Mouse (Mus musculus): ENCODE results near the gene Adra1b.

The Adra1b gene

GRCm38 (mm10) chr11:43901051-43901654 lies at the start of gene Adra1b:
Adra1b (minus strand) TSS chr11:43901210.
- no peak for DNase-seq

- DNase-seq = no peak
These were observed 49.3 kb upstream of the Adra1b start for GRCm38 (mm10) chr11:43950274-43950673.

- no peak for DNase-seq
These were observed 42.8 kb upstream of the Adra1b start for GRCm38 (mm10) chr11:43943781-43944180.

- no peak for DNase-seq
These were observed 42.2 kb upstream of the Adra1b start for GRCm38 (mm10) chr11:43943167-43943566.

GRCm38 (mm10) chr11:43940501-43941202 lies 39.6 kb upstream of the Adra1b start:
- no peak for DNase-seq

- DNase-seq = no peak
These were observed 35.0 kb upstream of the Adra1b start for GRCm38 (mm10) chr11:43936023-43936422.

GRCm38 (mm10) chr11:43933480-43933879 lies 32.5 kb upstream of the Adra1b start:
- peak; percentile 30 for DNase-seq

GRCm38 (mm10) chr11:43933000-43933399 lies 32.0 kb upstream of the Adra1b start:
- DNase-seq = no peak

- no peak for DNase-seq
These were observed 29.2 kb upstream of the Adra1b start for GRCm38 (mm10) chr11:43930191-43930590.

- DNase-seq = no peak
These were observed 28.7 kb upstream of the Adra1b start for GRCm38 (mm10) chr11:43929706-43930105.

- DNase-seq = no peak
These were observed 28.2 kb upstream of the Adra1b start for GRCm38 (mm10) chr11:43929178-43929577.

- no peak for DNase-seq
These were observed 26.3 kb upstream of the Adra1b start for GRCm38 (mm10) chr11:43927133-43927815.

- no peak for DNase-seq
These were observed 25.2 kb upstream of the Adra1b start for GRCm38 (mm10) chr11:43926163-43926562.

GRCm38 (mm10) chr11:43925584-43925983 lies 24.6 kb upstream of the Adra1b start:
- no peak for DNase-seq

- DNase-seq = no peak
These were observed 20.7 kb upstream of the Adra1b start for GRCm38 (mm10) chr11:43921701-43922100.

GRCm38 (mm10) chr11:43919492-43920055 lies 18.6 kb upstream of the Adra1b start:
- no peak for DNase-seq

- no peak for DNase-seq
These were observed 13.8 kb upstream of the Adra1b start for GRCm38 (mm10) chr11:43914552-43915447.

GRCm38 (mm10) chr11:43912136-43912888 lies 11.3 kb upstream of the Adra1b start:
- no peak for DNase-seq

GRCm38 (mm10) chr11:43911646-43912045 lies 10.6 kb upstream of the Adra1b start:
- DNase-seq = no peak

GRCm38 (mm10) chr11:43903351-43903750 lies 2.3 kb upstream of the Adra1b start:
- DNase-seq = no peak

- no peak for DNase-seq
These were observed 1.3 kb downstream of the Adra1b start for GRCm38 (mm10) chr11:43899696-43900095.

- DNase-seq = no peak
These were observed 5.7 kb downstream of the Adra1b start for GRCm38 (mm10) chr11:43895323-43895722.
